Mouse (Mus musculus): ENCODE data around the gene Mast1.

Mast1 gene

DNA sequence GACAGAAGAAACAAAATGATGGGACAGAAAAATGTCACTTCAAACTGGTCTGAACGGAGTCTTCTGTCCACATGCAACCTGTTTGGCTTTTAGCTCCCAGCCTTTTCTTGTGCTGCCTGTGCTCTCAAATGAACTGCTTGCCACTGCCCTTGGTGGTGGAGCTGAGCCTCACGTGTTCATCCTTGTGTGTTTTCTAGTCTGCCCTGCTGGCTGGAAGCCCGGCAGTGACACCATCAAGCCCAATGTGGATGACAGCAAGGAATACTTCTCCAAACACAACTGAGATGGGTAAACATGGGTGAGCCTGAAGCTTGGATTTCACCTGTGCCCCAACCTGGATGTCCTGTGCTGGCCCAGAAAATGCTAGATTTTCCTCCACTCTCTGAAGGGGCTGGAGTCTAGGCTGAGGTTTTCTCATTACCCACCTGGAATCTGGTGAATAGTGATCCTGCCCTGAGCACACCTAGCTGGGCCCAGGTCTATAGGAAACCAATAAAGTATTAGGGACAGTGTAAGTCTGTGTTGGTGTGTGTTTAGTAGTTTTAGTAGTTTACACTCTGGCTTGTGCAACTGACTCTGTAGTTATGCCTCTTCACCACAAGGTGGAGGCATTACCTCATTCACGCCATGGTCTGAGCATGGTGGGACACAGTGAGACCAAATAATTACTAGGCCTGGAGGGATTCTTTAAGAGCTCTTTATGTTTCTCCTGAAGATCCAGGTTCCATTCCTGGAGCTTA is 36.8 kb upstream of the Mast1 start:
- DNase-seq (ENCODE audit: extremely low spot score, low read depth, low spot score): no peak

DNA sequence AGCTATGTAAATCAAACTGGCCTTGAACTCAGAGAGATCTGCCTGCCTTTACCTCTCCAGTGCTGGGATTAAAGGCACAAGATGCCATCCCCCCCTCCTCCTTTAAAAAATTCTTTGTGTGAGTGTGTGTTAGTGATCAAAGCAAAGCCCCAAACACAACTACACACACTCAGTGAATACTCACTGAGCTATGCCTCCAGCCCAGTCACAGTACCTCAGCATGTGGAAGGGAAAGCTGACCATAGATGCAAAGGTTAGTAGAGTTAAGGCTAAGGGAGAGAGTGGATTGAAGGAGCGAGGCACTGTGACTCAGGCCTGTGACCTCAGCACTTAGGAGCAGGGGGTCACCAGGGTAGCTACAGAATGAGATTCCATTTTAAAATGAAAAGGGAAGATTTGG is 35.9 kb upstream of the Mast1 start:
- no peak for DNase-seq (ENCODE audit: extremely low spot score, low read depth, low spot score)

DNA sequence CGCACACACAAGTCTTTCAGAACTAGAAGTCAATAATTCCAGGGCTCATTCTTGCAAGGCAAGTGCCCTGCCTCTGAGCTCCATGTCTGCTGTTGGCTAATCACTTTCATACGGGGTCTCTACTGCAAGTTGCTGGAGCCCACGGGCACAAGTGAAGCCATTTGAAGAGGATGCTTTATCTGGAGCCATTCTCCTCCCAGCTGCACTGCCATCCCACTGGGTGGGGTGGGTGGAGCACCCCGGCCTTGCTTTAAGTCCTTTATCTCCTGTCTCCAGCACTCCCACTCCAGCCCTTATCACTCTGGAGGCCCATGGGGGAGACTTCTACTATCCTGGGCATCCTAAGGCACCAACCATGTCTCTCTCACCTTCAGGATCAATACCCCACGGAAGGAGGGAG is 33.8 kb upstream of the Mast1 start:
- DNase-seq (ENCODE audit: extremely low spot score, low read depth, low spot score): no peak

DNA sequence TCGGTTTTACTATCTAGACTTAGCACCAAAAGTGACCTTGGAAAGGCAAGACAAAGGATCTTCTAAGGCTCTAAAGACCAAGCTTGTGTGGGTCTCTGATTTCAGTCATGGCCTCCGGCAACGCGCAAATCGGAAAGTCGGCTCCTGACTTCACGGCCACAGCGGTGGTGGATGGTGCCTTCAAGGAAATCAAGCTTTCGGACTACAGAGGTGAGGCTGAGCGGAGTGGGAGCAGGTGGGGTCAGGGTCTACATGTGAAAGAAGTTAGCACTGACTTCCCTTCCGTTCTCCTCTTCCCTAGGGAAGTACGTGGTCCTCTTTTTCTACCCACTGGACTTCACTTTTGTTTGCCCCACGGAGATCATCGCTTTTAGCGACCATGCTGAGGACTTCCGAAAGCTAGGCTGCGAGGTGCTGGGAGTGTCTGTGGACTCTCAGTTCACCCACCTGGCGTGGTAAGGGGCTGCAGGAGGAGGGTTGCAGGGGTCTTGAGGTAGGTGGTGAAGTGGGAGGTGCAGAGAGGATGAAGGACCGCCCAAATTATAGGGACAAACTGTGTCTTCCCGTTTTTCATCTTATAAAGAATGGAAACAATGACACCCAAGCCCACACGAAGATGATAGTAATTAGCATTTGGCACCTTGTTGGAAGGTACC is 33.1 kb upstream of the Mast1 start:
- DNase-seq (ENCODE audit: extremely low spot score, low read depth, low spot score): no peak

DNA sequence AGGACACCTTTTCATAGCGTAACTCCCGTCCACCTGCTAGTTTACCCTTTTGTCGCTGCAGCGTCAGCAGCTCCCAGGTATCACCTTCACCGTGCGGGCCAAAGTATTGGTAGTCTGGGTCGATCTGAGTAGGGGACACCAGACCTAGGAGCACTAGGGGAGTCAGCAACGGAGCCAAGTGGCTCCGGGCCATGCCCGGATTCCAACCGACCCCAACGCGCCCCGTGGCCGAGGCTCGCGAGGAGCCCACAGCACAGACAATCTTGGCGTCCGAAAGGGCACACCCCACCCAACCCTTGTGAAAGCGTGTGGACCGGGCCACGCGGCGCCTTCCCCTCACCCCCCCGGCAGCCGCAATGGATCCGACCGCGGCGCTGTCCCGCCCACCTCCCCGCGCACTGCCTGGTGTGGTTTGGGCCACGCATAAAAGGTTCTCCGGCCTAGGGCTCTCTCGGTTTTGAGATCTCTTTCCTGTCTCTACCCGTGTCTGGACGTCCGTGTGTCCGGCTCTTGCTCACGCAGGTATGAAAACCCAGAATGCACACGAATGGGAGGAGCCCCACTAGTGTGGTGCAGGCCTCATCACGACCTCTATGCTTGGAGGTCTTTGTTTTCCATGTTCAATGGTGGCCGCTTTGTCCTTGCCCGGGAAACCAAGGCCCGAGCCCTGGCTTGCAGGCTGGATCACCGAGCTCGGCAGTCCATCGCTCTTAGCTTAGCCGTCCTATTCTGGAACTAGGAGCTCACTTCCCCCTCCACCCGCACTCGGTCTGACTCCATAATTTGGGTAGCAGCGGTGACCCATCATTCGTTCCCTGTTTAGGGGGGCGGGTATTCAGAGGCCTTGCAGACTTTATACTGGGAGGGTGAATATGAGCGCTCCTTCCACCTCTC is 32.3 kb upstream of the Mast1 start, which contains the start of the genes Gm49661, Prdx2 and Rnaseh2a:
Gene Gm49661 (minus strand): TSS at position 193 of the 894 bp plus-strand sequence.
Gene Prdx2 (plus strand): TSS at position 347 of the 894 bp plus-strand sequence.
Gene Rnaseh2a (minus strand): TSS at position 527 of the 894 bp plus-strand sequence.
- no peak for DNase-seq (ENCODE audit: extremely low spot score, low read depth, low spot score)

DNA sequence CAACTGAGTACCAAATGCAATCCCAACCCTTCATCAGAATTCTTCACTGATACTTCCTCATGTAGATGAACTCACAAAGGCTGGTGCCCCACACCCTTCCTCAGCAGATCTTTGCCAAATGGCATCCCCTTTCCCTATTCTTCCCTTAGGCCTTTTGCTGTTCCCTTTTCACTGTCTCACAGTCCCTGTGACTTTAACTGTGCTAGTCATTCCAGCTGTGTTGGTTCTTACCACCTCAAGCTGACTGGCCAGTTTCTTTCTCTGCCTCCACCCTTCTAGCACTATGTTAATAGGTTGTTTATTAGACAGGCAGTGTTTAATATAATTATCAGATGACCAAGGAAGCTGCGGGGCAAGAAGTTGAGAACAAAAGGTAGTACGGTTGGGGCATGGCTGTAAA is 31.5 kb upstream of the Mast1 start:
- DNase-seq (ENCODE audit: extremely low spot score, low read depth, low spot score): no peak

DNA sequence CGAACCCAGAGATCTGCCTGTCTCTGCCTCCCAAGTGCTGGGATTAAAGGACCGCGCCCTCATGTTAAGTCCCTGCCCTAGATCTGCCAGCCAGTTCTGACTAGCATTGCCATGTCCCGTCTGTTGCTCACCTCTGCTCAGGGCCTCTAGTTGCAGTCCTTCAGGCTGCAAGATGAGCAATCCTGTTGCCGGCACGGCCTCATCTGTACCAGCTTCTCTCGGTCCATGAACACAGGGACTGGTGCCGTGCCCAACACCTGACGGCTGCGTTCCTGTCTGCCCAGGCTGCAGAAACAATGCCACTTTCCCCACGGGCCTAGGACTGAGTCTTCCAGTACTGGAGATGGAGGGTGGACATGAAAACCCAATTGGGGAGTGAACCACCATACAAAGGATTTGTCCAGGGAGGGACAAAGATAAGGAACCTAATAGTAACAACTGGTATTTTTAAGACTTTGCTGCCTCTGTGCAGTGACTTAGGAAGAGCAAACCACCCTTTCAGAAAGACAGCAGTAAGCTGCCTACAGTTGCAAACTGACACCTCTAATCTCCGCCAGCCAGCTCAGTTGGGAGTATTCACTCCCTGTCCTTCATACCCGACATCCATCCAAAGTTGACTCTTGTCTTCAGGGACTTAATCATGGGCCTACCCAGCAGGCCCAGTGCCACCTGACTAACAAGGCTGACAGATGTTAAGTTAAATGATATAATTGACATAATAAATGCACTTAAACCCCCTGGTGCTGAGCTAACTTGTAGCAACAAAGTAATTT is 30.6 kb upstream of the Mast1 start:
- no peak for DNase-seq (ENCODE audit: extremely low spot score, low read depth, low spot score)

DNA sequence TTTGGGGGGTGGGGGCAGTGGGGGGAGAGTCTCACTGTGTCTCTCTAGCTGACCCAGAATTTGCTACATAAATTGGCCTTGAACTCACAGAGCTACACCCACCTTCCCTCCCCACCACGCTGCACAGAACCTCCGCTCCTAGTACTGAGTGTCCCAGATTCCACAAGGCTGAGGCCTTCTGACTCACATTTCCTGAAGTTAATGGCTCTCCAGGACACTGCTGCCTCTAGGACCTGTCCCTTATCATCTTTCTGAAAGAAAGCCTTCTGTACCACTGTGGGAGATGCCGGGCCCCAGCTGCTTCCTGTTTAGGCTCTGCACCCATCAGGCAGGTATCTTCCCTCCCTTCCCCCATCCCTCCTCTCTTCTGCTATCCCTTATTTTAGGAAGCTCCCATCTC is 29.4 kb upstream of the Mast1 start:
- DNase-seq (ENCODE audit: extremely low spot score, low read depth, low spot score): no peak

DNA sequence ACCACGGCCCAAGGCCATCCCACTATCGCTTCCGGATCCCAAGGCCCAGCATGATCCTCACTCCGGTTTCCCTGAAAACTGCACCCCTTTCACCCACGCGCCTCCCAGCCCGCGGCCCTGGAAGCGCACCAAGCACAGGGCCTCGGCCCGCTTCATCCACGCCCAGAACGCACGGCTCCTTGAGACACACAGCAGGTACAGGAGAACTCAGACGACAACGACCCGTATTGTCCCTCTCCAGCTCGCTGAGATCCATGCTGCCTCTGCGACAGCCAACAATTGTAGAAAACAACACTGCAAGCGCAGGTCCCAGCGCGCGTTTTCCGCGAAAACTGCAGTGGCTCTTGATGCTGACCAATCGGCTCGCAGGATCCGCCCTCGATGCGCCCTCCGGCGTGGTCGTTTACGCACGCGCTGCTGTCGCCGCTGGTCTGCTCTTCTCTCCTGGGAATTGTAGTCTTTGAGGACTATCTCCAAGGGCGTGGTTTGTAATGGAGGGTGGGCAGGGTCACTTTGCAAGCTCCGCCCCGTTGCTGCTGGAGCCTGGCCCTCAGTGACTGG is 28.7 kb upstream of the Mast1 start:
- peak; percentile 90 for DNase-seq (ENCODE audit: extremely low spot score, low read depth, low spot score)

DNA sequence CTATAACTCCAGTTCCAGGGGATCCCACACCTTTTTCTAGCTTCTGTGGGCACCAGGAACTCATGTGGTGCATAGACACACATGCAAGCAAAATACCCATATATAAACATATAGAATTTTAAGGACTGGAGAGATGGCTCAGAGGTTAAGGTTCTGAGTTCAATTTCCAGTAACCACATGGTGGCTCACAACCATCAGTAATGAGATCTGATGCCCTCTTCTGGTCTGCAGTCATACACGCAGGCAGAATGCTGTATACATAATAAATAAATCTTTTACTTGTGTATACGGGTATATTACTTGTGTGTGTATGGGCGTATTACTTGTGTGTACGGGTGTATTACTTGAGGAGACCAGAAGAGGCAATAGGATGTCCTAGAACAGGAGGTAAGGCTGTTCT is 26.8 kb upstream of the Mast1 start:
- DNase-seq (ENCODE audit: extremely low spot score, low read depth, low spot score): no peak

DNA sequence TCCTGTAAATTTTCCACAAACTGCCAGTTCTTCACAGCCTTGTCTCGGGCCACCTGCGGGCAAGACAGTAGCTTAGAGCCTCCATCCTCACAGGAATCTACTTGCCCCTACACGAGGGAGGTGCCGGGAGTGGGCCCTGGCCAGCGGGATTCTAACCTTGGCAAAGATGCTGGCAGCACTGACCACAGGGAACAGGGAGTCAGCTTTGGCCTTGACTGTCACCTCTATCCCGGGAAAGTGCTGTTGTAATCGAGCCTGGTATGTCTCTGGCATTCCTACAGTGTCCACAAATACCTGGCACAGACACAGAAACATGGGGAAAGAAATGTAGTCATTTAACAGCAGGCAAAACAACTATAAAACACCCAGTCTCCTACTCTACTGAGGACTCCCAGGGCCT is 22.7 kb upstream of the Mast1 start:
- DNase-seq (ENCODE audit: extremely low spot score, low read depth, low spot score): no peak

DNA sequence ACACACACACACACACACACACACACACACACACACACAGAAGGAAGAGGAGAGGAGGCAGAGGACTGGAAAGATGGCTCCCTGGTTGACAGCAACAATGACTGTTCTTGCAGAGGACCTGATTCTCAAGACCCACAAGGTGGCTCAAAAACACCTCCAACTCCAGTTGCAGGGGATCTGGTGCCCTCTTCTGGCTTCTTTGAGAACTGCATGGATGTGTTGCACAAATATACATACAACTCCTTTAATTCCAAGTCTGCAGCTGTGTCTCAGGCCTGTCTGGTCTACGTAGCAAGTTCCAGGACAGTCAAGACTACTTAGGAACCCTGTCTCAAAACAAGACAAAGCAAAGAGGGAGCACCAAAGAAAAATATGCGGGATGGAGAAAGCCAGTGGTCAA is 19.6 kb upstream of the Mast1 start:
- DNase-seq (ENCODE audit: extremely low spot score, low read depth, low spot score): no peak

DNA sequence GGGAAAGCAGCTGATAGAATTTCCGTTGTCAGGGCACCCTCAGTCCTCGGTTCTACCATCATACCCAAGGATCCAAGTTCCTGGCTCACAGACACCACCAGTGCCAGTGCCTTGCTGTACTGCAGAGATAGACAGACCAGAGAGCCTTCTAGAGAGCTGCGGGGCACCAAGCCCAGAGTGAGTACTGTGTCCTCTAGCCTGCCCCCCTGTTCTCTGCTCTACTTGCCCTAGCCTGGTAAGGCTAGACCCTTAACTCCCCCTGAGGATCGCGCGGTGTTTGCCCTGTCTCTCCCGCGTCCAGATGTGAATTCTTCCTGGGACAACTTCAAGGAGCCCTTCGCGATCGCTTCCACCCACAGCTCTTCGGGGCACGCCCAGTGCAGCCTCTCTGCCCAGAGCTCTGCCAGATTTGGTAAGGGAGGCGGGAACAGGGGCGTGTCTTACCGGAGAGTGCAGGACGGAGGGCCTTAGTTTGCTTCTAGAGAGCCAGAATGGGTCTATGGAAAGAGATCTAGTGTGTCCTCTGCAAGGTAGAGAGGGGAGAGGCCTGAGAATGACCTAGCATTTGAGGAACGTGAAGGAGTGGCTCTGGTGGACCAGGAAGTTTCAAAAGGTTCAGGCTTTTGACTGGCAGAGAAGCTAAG is 15.6 kb upstream of the Mast1 start:
- no peak for DNase-seq (ENCODE audit: extremely low spot score, low read depth, low spot score)

DNA sequence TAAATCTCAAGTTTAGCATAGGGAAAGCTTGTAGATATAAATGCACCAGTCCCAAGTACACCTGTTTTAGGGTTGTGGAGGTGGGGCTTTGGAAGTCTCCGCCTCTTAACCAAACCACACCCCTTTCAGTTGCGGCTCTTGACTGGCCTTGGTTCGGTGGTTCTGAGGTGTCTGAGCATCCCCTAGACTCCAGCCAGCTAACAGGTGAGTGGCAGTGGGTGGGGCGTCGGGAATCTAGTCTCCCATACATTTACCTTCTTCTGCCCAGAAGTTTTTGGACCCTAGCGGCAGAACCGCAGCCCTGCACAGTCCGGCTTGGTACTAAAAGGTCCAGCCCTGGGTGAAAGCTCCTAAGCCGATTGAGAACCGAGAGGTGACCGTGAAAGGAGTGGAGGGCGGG is 12.6 kb upstream of the Mast1 start:
- DNase-seq (ENCODE audit: extremely low spot score, low read depth, low spot score): no peak

DNA sequence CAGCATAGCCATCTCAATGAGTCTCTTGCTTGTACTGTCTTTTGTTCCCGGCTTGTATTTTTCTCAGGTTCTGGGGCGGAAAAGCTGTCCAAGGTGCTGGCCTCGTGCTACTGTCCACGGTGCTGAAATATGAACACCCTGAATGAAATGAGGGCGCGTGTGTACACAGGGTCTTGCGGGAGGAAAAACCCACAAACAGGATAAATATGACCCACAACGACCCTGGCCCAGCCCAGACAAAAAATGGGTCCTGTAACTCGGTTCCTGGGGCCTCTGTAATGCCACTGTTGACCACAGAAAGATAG is 10.0 kb upstream of the Mast1 start:
- no peak for DNase-seq (ENCODE audit: extremely low spot score, low read depth, low spot score)

DNA sequence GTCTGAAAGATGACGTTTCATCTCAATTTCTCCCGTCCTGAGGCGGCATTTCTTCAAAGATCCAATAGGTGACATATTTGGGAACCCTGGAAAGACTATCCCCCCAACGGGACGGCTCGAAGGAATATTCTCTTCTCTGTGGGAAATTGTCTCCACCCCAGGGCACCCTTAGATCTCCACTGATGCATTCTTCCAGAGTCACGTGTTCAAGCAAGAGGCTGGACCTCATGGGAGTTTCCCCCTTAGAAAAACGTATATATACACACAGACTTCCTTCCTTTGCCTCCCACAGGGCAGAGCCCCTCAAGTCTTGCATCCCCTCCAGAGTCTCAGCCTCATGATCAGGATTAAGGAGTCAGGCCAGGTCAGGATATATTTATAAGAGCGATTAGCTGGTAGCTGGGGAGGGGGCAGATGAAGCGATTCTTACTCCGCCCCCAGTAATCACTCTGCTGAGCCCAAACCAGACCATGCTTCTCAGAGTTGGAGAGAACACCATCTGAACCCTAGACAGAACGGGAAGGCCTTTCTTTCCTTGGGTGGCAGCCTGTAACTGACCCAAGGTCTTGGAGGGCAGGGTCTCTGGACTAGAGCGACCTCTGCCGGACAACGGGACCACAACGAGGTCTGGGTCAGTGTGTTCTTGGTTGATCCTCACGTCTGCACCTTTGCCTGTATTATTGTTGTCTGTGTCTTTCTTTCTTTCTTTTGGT is 9.5 kb upstream of the Mast1 start, which contains the start of gene Rtbdn:
Gene Rtbdn (plus strand): TSS at position 464 of the 713 bp plus-strand sequence.
- DNase-seq (ENCODE audit: extremely low spot score, low read depth, low spot score): no peak

DNA sequence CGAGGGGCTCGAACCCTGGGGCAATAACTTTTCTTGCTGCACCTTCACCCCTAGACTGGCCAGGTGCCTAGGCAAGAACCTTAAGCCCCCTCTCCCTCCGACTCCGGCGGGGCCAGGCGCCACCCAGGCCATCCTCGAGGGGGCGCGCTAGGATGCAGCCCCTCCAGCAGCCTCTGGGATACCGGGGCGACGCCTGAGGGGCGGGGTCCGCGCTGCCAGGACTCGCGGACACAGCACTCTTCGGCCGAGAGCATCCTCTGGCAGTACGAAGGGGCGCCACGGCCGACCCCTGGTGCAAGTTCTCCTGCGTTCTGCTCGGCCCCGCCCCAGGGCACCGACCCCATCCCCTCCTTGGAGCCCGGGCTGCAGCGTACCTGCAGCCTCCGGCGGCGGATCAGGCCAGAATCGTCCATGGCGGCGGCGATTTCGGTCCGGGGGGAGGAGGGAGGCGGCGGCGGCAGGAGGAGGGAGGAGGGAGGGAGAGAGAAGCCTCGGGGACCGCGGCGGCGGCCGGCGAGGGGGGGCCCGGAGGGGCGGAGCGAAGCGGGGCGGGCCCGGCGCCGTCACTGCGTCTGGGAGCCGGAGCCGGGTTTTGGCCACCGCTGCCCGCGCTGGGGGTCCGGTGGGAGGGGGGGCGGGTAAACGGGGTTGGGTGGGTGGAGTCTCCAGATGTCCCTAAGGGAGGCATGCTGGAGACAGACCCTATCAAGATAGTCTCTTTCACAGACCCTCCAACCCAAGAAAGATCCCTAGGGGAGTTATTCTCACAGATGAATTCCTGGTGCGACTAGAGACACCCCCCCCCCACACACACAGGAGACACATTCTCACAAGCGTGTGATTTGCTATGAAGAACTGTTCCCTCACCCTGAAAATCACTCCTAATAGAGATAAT is 8.7 kb upstream of the Mast1 start:
- DNase-seq (ENCODE audit: extremely low spot score, low read depth, low spot score): no peak

DNA sequence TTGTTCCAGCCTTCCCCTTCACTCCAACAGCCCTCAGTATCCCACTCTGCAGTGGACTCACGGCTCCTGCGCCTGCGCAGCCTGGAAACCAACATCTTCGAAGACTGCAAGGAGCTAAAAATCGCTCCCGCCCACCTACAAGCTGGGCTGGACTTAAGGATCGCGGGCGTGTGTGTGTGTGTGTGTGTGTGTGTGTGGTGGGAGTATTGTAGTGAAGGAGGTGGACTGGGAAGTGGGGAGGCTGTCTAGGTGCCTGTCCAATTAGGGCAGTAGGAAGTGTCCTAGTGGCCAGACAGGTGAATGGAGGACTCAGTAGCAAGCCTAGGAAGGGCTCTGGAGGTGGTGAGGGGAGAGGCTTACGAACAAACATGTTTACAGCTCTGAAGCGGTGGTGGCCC is 8.1 kb upstream of the Mast1 start:
- no peak for DNase-seq (ENCODE audit: extremely low spot score, low read depth, low spot score)

All from hindlimb bud, embryonic 11.5 days (tissue).